Mouse (Mus musculus): ENCODE data around the gene Itga9. TPM values are rescaled to one million over a fixed set of nuclear protein-coding genes. Genes with fewer than 3 reads are reported as not detected.

Itga9 gene
- polyA plus RNA-seq, 1 experiment from 2014 or later = 4.8 TPM

DNA sequence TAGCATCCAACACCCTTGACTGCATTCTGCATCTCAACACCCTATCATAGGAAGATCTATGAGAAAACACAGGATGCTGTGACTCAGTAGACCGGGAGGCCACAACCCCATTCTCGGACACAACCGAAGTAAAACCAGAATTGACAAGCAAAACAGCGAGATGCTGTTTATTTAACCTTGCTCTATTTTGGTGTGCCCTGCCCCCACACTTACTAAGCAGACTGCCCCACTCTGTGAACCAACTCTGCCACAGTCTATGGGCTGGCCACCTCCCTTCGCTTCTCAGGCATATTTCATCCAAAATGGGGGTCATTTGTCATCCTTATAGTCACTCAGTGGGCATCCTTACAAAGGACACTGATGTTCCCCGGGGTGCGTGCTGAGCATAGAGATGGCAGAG lies 160.5 kb downstream of the Itga9 start:
- Histone ChIP-seq H3K36me3 (replicated peaks; ENCODE audit: insufficient read depth, low read length) (no peaks in the 10 kb centered on the region), H3K27me3 (ENCODE audit: insufficient read depth, low read length) (no peaks in the 10 kb centered on the region), H3K9me3 (ENCODE audit: low read length) (no peaks in the 10 kb centered on the region), H3K27ac (ENCODE audit: low read depth) (no peak overlapping the region), H3K4me3 (ENCODE audit: low read depth, low read length) (no peak overlapping the region), H3K9ac (replicated peaks) (no peak overlapping the region), H3K4me1 (ENCODE audit: insufficient read depth) (no peaks in the 10 kb centered on the region), H3K4me2 (ENCODE audit: low read depth, low read length) (no peak overlapping the region)
- DNase-seq (no peak), ATAC-seq (no peak)
- TF ChIP-seq CTCF (IDR thresholded peaks at IDR 0.05; ENCODE audit: low read depth) (no peak), EP300 (IDR thresholded peaks at IDR 0.05; ENCODE audit: low read depth) (no peak)
- 71% methylated on average over 7 of the region's 7 CpGs for WGBS (ENCODE audit: insufficient replicate concordance)

- H3K4me2 ChIP-seq (ENCODE audit: low read depth, low read length) = no peak overlapping the region
- WGBS (ENCODE audit: insufficient replicate concordance) = 61% methylated on average over 4 of the region's 4 CpGs
- H3K4me1 ChIP-seq (ENCODE audit: insufficient read depth) = no peaks in the 10 kb centered on the region
- no peaks in the 10 kb centered on the region for H3K9me3 ChIP-seq (ENCODE audit: low read length)
- no peak for ATAC-seq
- H3K9ac ChIP-seq (replicated peaks) = no peak overlapping the region
- H3K4me3 ChIP-seq (ENCODE audit: low read depth, low read length) = no peak overlapping the region
- H3K27ac ChIP-seq (ENCODE audit: low read depth) = no peak overlapping the region
- TF ChIP-seq EP300 (IDR thresholded peaks at IDR 0.05; ENCODE audit: low read depth) (no peak), CTCF (IDR thresholded peaks at IDR 0.05; ENCODE audit: low read depth) (no peak)
- no peaks in the 10 kb centered on the region for H3K27me3 ChIP-seq (ENCODE audit: insufficient read depth, low read length)
- H3K36me3 ChIP-seq (replicated peaks; ENCODE audit: insufficient read depth, low read length) = no peaks in the 10 kb centered on the region
- no peak for DNase-seq
These were observed 162.1 kb downstream of the Itga9 start for GRCm38 (mm10) chr9:118768596-118768995.

DNA sequence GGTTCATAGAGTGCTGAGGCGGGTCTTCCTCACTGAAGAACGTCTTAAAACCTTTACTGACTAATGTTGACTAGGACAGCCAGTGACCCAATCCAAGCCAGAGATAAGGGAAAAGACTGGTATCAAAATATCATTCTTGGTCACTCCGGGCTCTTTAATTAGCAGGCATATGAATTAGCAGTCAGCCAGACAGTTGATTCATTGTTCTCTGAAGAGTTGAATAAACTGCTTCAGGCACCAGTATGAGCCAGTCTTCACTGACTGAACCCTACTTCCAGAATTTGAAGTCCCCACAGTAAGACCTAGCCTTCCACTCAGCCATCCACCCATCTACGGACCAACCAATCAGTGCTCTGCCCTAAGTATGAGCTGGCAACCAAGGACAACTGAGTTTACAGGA lies 163.9 kb downstream of the Itga9 start:
- H3K27me3 ChIP-seq (ENCODE audit: insufficient read depth, low read length) = no peaks in the 10 kb centered on the region
- TF ChIP-seq EP300 (IDR thresholded peaks at IDR 0.05; ENCODE audit: low read depth) (no peak), CTCF (IDR thresholded peaks at IDR 0.05; ENCODE audit: low read depth) (no peak)
- H3K36me3 ChIP-seq (replicated peaks; ENCODE audit: insufficient read depth, low read length) = no peaks in the 10 kb centered on the region
- no peaks in the 10 kb centered on the region for H3K9me3 ChIP-seq (ENCODE audit: low read length)
- H3K4me3 ChIP-seq (ENCODE audit: low read depth, low read length) = no peak overlapping the region
- WGBS (ENCODE audit: insufficient replicate concordance) = 71% methylated on average over 4 of the region's 4 CpGs
- H3K4me1 ChIP-seq (ENCODE audit: insufficient read depth) = no peaks in the 10 kb centered on the region
- no peak overlapping the region for H3K27ac ChIP-seq (ENCODE audit: low read depth)
- no peak overlapping the region for H3K4me2 ChIP-seq (ENCODE audit: low read depth, low read length)
- ATAC-seq (no peak), DNase-seq (no peak)
- no peak overlapping the region for H3K9ac ChIP-seq (replicated peaks)

- no peak overlapping the region for H3K9ac ChIP-seq (replicated peaks)
- H3K27me3 ChIP-seq (ENCODE audit: insufficient read depth, low read length) = no peaks in the 10 kb centered on the region
- H3K27ac ChIP-seq (ENCODE audit: low read depth) = no peak overlapping the region
- DNase-seq (no peak), ATAC-seq (no peak)
- 69% methylated on average over 6 of the region's 6 CpGs for WGBS (ENCODE audit: insufficient replicate concordance)
- H3K4me3 ChIP-seq (ENCODE audit: low read depth, low read length) = no peak overlapping the region
- H3K4me1 ChIP-seq (ENCODE audit: insufficient read depth) = no peaks in the 10 kb centered on the region
- no peak overlapping the region for H3K4me2 ChIP-seq (ENCODE audit: low read depth, low read length)
- no peak for TF ChIP-seq CTCF (IDR thresholded peaks at IDR 0.05; ENCODE audit: low read depth)
- TF ChIP-seq EP300 (IDR thresholded peaks at IDR 0.05; ENCODE audit: low read depth) = no peak
- H3K36me3 ChIP-seq (replicated peaks; ENCODE audit: insufficient read depth, low read length) = no peaks in the 10 kb centered on the region
- H3K9me3 ChIP-seq (ENCODE audit: low read length) = no peaks in the 10 kb centered on the region
These were observed 168.2 kb downstream of the Itga9 start for GRCm38 (mm10) chr9:118774676-118775075.

GRCm38 (mm10) chr9:118776880-118777438 lies 170.5 kb downstream of the Itga9 start:
- H3K9me3 ChIP-seq (ENCODE audit: low read length) = no peaks in the 10 kb centered on the region
- H3K4me2 ChIP-seq (ENCODE audit: low read depth, low read length) = no peak overlapping the region
- no peak for TF ChIP-seq CTCF (IDR thresholded peaks at IDR 0.05; ENCODE audit: low read depth)
- TF ChIP-seq EP300 (IDR thresholded peaks at IDR 0.05; ENCODE audit: low read depth) = no peak
- no peak overlapping the region for H3K27ac ChIP-seq (ENCODE audit: low read depth)
- H3K4me3 ChIP-seq (ENCODE audit: low read depth, low read length) = no peak overlapping the region
- no peaks in the 10 kb centered on the region for H3K4me1 ChIP-seq (ENCODE audit: insufficient read depth)
- 76% methylated on average over 2 of the region's 2 CpGs for WGBS (ENCODE audit: insufficient replicate concordance)
- H3K9ac ChIP-seq (replicated peaks) = no peak overlapping the region
- ATAC-seq (no peak), DNase-seq (no peak)
- no peaks in the 10 kb centered on the region for H3K36me3 ChIP-seq (replicated peaks; ENCODE audit: insufficient read depth, low read length)
- H3K27me3 ChIP-seq (ENCODE audit: insufficient read depth, low read length) = no peaks in the 10 kb centered on the region

DNA sequence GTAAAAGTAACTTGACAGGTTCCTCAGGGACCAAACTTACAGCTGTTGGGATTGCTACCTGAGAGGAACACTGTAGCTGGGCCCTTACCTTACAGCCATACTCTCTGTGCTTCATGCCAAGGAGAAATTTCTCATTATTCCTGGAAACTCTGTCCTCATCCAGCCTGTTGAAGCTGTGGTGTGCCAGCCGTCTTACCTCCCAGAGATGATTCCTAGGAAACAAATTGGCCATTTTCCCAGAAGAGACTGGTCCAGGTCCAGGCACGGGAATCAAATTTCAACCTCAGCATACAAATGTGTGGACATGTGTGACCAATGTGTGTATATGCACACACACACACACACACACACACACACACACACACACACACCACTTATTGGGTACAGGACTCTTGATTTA lies 172.1 kb downstream of the Itga9 start:
- H3K27me3 ChIP-seq (ENCODE audit: insufficient read depth, low read length) = no peaks in the 10 kb centered on the region
- no peak overlapping the region for H3K27ac ChIP-seq (ENCODE audit: low read depth)
- 79% methylated on average over 2 of the region's 2 CpGs for WGBS (ENCODE audit: insufficient replicate concordance)
- ATAC-seq = no peak
- TF ChIP-seq EP300 (IDR thresholded peaks at IDR 0.05; ENCODE audit: low read depth) (no peak), CTCF (IDR thresholded peaks at IDR 0.05; ENCODE audit: low read depth) (no peak)
- no peaks in the 10 kb centered on the region for H3K9me3 ChIP-seq (ENCODE audit: low read length)
- no peak for DNase-seq
- H3K36me3 ChIP-seq (replicated peaks; ENCODE audit: insufficient read depth, low read length) = no peaks in the 10 kb centered on the region
- H3K4me2 ChIP-seq (ENCODE audit: low read depth, low read length) = no peak overlapping the region
- H3K4me1 ChIP-seq (ENCODE audit: insufficient read depth) = no peaks in the 10 kb centered on the region
- no peak overlapping the region for H3K9ac ChIP-seq (replicated peaks)
- no peak overlapping the region for H3K4me3 ChIP-seq (ENCODE audit: low read depth, low read length)

GRCm38 (mm10) chr9:118784621-118785020 lies 178.1 kb downstream of the Itga9 start:
- Histone ChIP-seq H3K4me1 (ENCODE audit: insufficient read depth) (no peaks in the 10 kb centered on the region), H3K4me2 (ENCODE audit: low read depth, low read length) (no peak overlapping the region), H3K27me3 (ENCODE audit: insufficient read depth, low read length) (no peaks in the 10 kb centered on the region), H3K36me3 (replicated peaks; ENCODE audit: insufficient read depth, low read length) (no peaks in the 10 kb centered on the region), H3K9me3 (ENCODE audit: low read length) (no peaks in the 10 kb centered on the region), H3K4me3 (ENCODE audit: low read depth, low read length) (no peak overlapping the region), H3K9ac (replicated peaks) (no peak overlapping the region), H3K27ac (ENCODE audit: low read depth) (no peak overlapping the region)
- 59% methylated on average over 4 of the region's 4 CpGs for WGBS (ENCODE audit: insufficient replicate concordance)
- ATAC-seq (no peak), DNase-seq (no peak)
- TF ChIP-seq EP300 (IDR thresholded peaks at IDR 0.05; ENCODE audit: low read depth) (no peak), CTCF (IDR thresholded peaks at IDR 0.05; ENCODE audit: low read depth) (no peak)

Measured in liver, postnatal 0 days (tissue).